Mouse (Mus musculus): ENCODE results near the gene Sox5. TPM values are rescaled to one million over a fixed set of nuclear protein-coding genes. Genes with fewer than 3 reads are reported as not detected.

The Sox5 gene
- polyA plus RNA-seq, 1 experiment from 2014 or later: 17.2 TPM

DNA sequence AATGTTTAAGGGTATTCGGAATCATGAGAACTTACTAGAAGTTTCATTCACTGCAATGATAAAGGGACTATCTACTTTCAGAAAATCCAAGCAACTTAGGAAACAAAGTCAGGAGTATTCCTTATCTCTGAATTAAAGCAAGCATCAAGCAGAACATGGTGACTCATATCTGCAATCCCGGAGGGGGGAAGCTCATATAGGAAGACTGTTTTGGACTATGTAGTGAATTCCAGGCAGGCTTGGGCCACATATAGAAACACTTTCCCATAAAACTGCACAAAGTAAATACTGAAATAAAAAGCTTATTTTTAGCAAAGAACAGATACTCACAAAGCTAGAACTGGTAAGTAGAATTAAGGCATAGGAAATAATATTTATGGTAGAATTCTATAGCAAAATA lies 993.3 kb downstream of the Sox5 start:
- Histone ChIP-seq H3K36me3 (ENCODE audit: control insufficient read depth, insufficient read depth, low read length) (no peaks in the 10 kb centered on the region), H3K27me3 (replicated peaks; ENCODE audit: control insufficient read depth, insufficient read depth, low read length) (no peaks in the 10 kb centered on the region), H3K9ac (ENCODE audit: low read length) (no peak overlapping the region), H3K4me3 (ENCODE audit: low read depth, low read length) (no peak overlapping the region), H3K27ac (ENCODE audit: low read depth) (no peak overlapping the region), H3K9me3 (ENCODE audit: control insufficient read depth, low read length) (no peaks in the 10 kb centered on the region), H3K4me2 (ENCODE audit: low read length) (no peak overlapping the region), H3K4me1 (replicated peaks; ENCODE audit: control insufficient read depth, insufficient read depth, low read length) (no peaks in the 10 kb centered on the region)
- 89% methylated on average over 2 of the region's 2 CpGs for WGBS
- no peak for ATAC-seq (replicated peaks; ENCODE audit: low FRiP score, low TSS enrichment, low read depth)
- no peak for DNase-seq (ENCODE audit: low spot score)

- H3K36me3 ChIP-seq (ENCODE audit: control insufficient read depth, insufficient read depth, low read length): no peaks in the 10 kb centered on the region
- 85% methylated on average over 5 of the region's 5 CpGs for whole genome bisulfite sequencing
- H3K9me3 ChIP-seq (ENCODE audit: control insufficient read depth, low read length): no peaks in the 10 kb centered on the region
- H3K9ac ChIP-seq (ENCODE audit: low read length): no peak overlapping the region
- no peaks in the 10 kb centered on the region for H3K27me3 ChIP-seq (replicated peaks; ENCODE audit: control insufficient read depth, insufficient read depth, low read length)
- ATAC-seq (replicated peaks; ENCODE audit: low FRiP score, low TSS enrichment, low read depth) (no peak), DNase-seq (ENCODE audit: low spot score) (no peak)
- H3K27ac ChIP-seq (ENCODE audit: low read depth): no peak overlapping the region
- H3K4me1 ChIP-seq (replicated peaks; ENCODE audit: control insufficient read depth, insufficient read depth, low read length): no peaks in the 10 kb centered on the region
- no peak overlapping the region for H3K4me3 ChIP-seq (ENCODE audit: low read depth, low read length)
- H3K4me2 ChIP-seq (ENCODE audit: low read length): no peak overlapping the region
Measured at GRCm38 (mm10) chr6:143787360-143787759, 994.4 kb downstream of the Sox5 start.

DNA sequence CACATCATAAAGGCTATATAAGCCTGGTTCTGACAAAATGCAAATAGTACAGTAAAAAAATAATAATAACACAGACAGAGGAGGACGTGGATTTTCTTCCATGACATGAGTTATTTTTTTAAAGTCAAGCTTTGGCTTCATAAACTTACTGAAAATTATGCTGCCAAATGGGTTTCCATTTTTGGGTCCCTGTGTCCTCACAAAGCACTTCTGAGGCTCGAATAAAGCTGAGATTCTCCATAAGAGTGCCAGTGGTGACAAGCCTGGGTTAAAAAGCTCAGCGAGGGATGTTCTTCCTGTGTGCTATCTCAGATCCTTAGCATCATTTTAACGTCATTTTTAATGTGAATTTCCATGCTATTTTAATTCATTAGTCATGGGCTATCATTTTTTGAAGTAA lies 996.1 kb downstream of the Sox5 start:
- no peak for ATAC-seq (replicated peaks; ENCODE audit: low FRiP score, low TSS enrichment, low read depth)
- WGBS: 51% methylated on average over 4 of the region's 4 CpGs
- no peak overlapping the region for H3K4me3 ChIP-seq (ENCODE audit: low read depth, low read length)

More for the DNA sequence above, 996.1 kb downstream of the Sox5 start:
- H3K4me1 ChIP-seq (replicated peaks; ENCODE audit: control insufficient read depth, insufficient read depth, low read length): no peaks in the 10 kb centered on the region
- no peak for DNase-seq (ENCODE audit: low spot score)
- no peak overlapping the region for H3K27ac ChIP-seq (ENCODE audit: low read depth)
- H3K27me3 ChIP-seq (replicated peaks; ENCODE audit: control insufficient read depth, insufficient read depth, low read length): no peaks in the 10 kb centered on the region
- H3K4me2 ChIP-seq (ENCODE audit: low read length): no peak overlapping the region
- H3K36me3 ChIP-seq (ENCODE audit: control insufficient read depth, insufficient read depth, low read length): no peaks in the 10 kb centered on the region
- no peaks in the 10 kb centered on the region for H3K9me3 ChIP-seq (ENCODE audit: control insufficient read depth, low read length)
- no peak overlapping the region for H3K9ac ChIP-seq (ENCODE audit: low read length)

All from intestine, embryonic 14.5 days (tissue).